8 mouse cellular contexts compared by ENCODE assay signal in genomic region chr19:53945171-53946042, GRCm38 (mm10). TPM values are rescaled to one million over a fixed set of nuclear protein-coding genes. Genes with fewer than 3 reads are reported as not detected.
DNase-seq lines count a peak whose midpoint lies in the region; ATAC-seq and TF ChIP-seq lines count a peak whose summit lies in the region.

No protein-coding gene starts in this region.

- H3K9me3 ChIP-seq in forebrain, embryonic 11.5 days (ENCODE audit: control insufficient read depth, low read length), result no peaks in the 10 kb centered on the region
- no peaks in the 10 kb centered on the region for H3K9me3 ChIP-seq in heart, postnatal 0 days (replicated peaks; ENCODE audit: control insufficient read depth, low read length)

- no peak for TF ChIP-seq CTCF in heart, postnatal 0 days (IDR thresholded peaks at IDR 0.05; ENCODE audit: low read depth)

- no peaks in the 10 kb centered on the region for H3K27me3 ChIP-seq in forebrain, embryonic 11.5 days (ENCODE audit: control insufficient read depth, insufficient read depth, low read length)
- no peaks in the 10 kb centered on the region for H3K27me3 ChIP-seq in heart, postnatal 0 days (ENCODE audit: control insufficient read depth, insufficient read depth, low read length)

- DNase-seq in ES-CJ7 (ENCODE audit: low read depth, low spot score), result peak; percentile 82
- peak; percentile 32 for DNase-seq in brain, adult 2 months (ENCODE audit: low read depth, low spot score)
- DNase-seq in forebrain, embryonic 11.5 days (ENCODE audit: low spot score), result peak; percentile 83
- peak; percentile 54 for DNase-seq in heart, postnatal 0 days (ENCODE audit: low spot score)
- peak; percentile 29 to 56 for DNase-seq in kidney, postnatal 36 days
- peak; percentile 67 for DNase-seq in lung, postnatal 10 days
- DNase-seq in right cerebral cortex, adult 18-20 months, result peak; percentile 31
- DNase-seq in urinary bladder, postnatal 14 days (ENCODE audit: low spot score), result peak; percentile 52

- H3K4me1 ChIP-seq in forebrain, embryonic 11.5 days (replicated peaks; ENCODE audit: control insufficient read depth, insufficient read depth, low read length), result peaks cover 7% of the 10 kb centered on the region; the same call in 1 of the 2 replicates
- H3K4me1 ChIP-seq in heart, postnatal 0 days (ENCODE audit: control insufficient read depth, insufficient read depth), result peaks cover 12% of the 10 kb centered on the region

- peak overlapping the region; percentile 97 for H3K27ac ChIP-seq in forebrain, embryonic 11.5 days (ENCODE audit: low read depth, low read length)
- peak overlapping the region; percentile 96 for H3K27ac ChIP-seq in heart, postnatal 0 days (ENCODE audit: low read depth)

- no peak for TF ChIP-seq EP300 in heart, postnatal 0 days (IDR thresholded peaks at IDR 0.05; ENCODE audit: low read depth)

- H3K4me2 ChIP-seq in forebrain, embryonic 11.5 days (ENCODE audit: low read depth, low read length, severe bottlenecking), result peak overlapping the region; percentile 68
- H3K4me2 ChIP-seq in heart, postnatal 0 days (ENCODE audit: low read depth, low read length), result peak overlapping the region; percentile 83

- WGBS in forebrain, embryonic 11.5 days, result under 1% methylated on average over 39 of the region's 69 CpGs
- 2% methylated on average over 35 of the region's 69 CpGs for WGBS in heart, postnatal 0 days

- no peaks in the 10 kb centered on the region for H3K36me3 ChIP-seq in forebrain, embryonic 11.5 days (ENCODE audit: control insufficient read depth, insufficient read depth, low read length)
- H3K36me3 ChIP-seq in heart, postnatal 0 days (replicated peaks; ENCODE audit: control insufficient read depth, insufficient read depth, low read length), result no peaks in the 10 kb centered on the region

- peak overlapping the region; percentile 95 for H3K9ac ChIP-seq in forebrain, embryonic 11.5 days (ENCODE audit: low read length)
- peak overlapping the region; percentile 98 for H3K9ac ChIP-seq in heart, postnatal 0 days (replicated peaks; ENCODE audit: low read depth, low read length)

- peak overlapping the region; percentile 98 for H3K4me3 ChIP-seq in forebrain, embryonic 11.5 days (ENCODE audit: low read depth, low read length)
- peak overlapping the region; percentile 89 for H3K4me3 ChIP-seq in heart, postnatal 0 days (ENCODE audit: low read depth, low read length)

- peak; percentile 30 for ATAC-seq in forebrain, embryonic 11.5 days (replicated peaks; ENCODE audit: low FRiP score)
- peak; percentile 6 for ATAC-seq in heart, postnatal 0 days (ENCODE audit: insufficient read depth, low read depth)

RNA-seq across cellular contexts. Expression of gene Bbip1, which starts 1.0 kb away (rescaled TPM):
- polyA plus RNA-seq in forebrain, embryonic 11.5 days (2014; fragmentation: Nextera tagmentation; extraction: Ambion mirVana), result 127 and 138 TPM in 2 replicates
- total RNA-seq in heart, postnatal 0 days (2014; rRNA removed; ENCODE audit: low replicate concordance), result 32.1 and 45.5 TPM in 2 replicates
- 74.2 and 78.3 TPM in 2 replicates for polyA plus RNA-seq in heart, postnatal 0 days (2015; fragmentation: Nextera tagmentation; extraction: Ambion mirVana)

RNA-seq across cellular contexts. Expression of gene Shoc2, which starts 1.3 kb away (rescaled TPM):
- polyA plus RNA-seq in forebrain, embryonic 11.5 days (2014; fragmentation: Nextera tagmentation; extraction: Ambion mirVana), result 82.5 and 85.8 TPM in 2 replicates
- 38.0 and 48.6 TPM in 2 replicates for total RNA-seq in heart, postnatal 0 days (2014; rRNA removed; ENCODE audit: low replicate concordance)
- polyA plus RNA-seq in heart, postnatal 0 days (2015; fragmentation: Nextera tagmentation; extraction: Ambion mirVana), result 20.1 and 22.1 TPM in 2 replicates

RNA-seq across cellular contexts. Expression of gene Pdcd4, which starts 53.4 kb away (rescaled TPM):
- polyA plus RNA-seq in forebrain, embryonic 11.5 days (2014; fragmentation: Nextera tagmentation; extraction: Ambion mirVana), result 84.0 and 90.6 TPM in 2 replicates
- total RNA-seq in heart, postnatal 0 days (2014; rRNA removed; ENCODE audit: low replicate concordance), result 4.2 and 5.5 TPM in 2 replicates
- 28.6 and 34.8 TPM in 2 replicates for polyA plus RNA-seq in heart, postnatal 0 days (2015; fragmentation: Nextera tagmentation; extraction: Ambion mirVana)

Comparison
In these comparisons a context has a peak if more than half of its experiments do, and no peak if none do; other contexts are left out.
1. Peak in every context shown above with its lines: DNase-seq, ATAC-seq, H3K4me3 ChIP-seq and H3K27ac ChIP-seq.
2. DNase-seq: peak in every context shown above with its lines; median percentile 83 in forebrain, embryonic 11.5 days; 82 in ES-CJ7; 67 in lung, postnatal 10 days; 54 in heart, postnatal 0 days; 52 in urinary bladder, postnatal 14 days; 42 in kidney, postnatal 36 days; 32 in brain, adult 2 months; 31 in right cerebral cortex, adult 18-20 months.